Mouse (Mus musculus) midbrain, embryonic 13.5 days (tissue): Measurements from ENCODE around the gene Olfm1. TPM values are rescaled to one million over a fixed set of nuclear protein-coding genes. Genes with fewer than 3 reads are reported as not detected.

Experiments used
- ATAC-seq: fragments of 200-750 bp; cut with Nextera tagmentation; 2 replicates; pipeline ENCODE4 v1.8.0; 2017; ENCODE audit warnings: mild to moderate bottlenecking, moderate TSS enrichment, moderate library complexity
- H3K27ac ChIP-seq: fragments of 300-500 bp; sonication (generic); 2 replicates; pipeline ENCODE4 v1.5.1; 2015; ENCODE audit warnings: inconsistent platforms, mild to moderate bottlenecking, moderate library complexity
- H3K27me3 ChIP-seq: fragments of 300-500 bp; sonication (generic); 2 replicates; pipeline ENCODE4 v1.6.1; 2015; ENCODE audit warnings: mild to moderate bottlenecking, inconsistent platforms
- H3K36me3 ChIP-seq: fragments of 300-500 bp; sonication (generic); 2 replicates; pipeline ENCODE4 v1.6.1; 2015; ENCODE audit warnings: mild to moderate bottlenecking, inconsistent platforms
- H3K4me1 ChIP-seq: fragments of 300-500 bp; sonication (generic); replicated peaks from 2 replicates; pipeline ENCODE4 v1.6.1; 2015; ENCODE audit warnings: inconsistent platforms
- H3K4me2 ChIP-seq: fragments of 300-500 bp; sonication (generic); replicated peaks from 2 replicates; pipeline ENCODE4 v1.6.1; 2015; ENCODE audit warnings: moderate library complexity, mild to moderate bottlenecking, inconsistent platforms
- H3K4me3 ChIP-seq: fragments of 300-500 bp; sonication (generic); replicated peaks from 2 replicates; pipeline ENCODE4 v1.5.1; 2015; ENCODE audit warnings: mild to moderate bottlenecking, inconsistent platforms
- H3K9ac ChIP-seq: fragments of 300-500 bp; sonication (generic); replicated peaks from 2 replicates; pipeline ENCODE4 v1.6.1; 2015; ENCODE audit warnings: mild to moderate bottlenecking, inconsistent platforms
- H3K9me3 ChIP-seq: fragments of 300-500 bp; sonication (generic); 2 replicates; pipeline ENCODE4 v1.6.1; 2016; ENCODE audit warnings: mild to moderate bottlenecking, inconsistent platforms
- WGBS: fragments of 180-500 bp; shearing (Covaris S2); methylation state at CpG from one replicate; pipeline ENCODE4 v1.1.7; 2015; 5-methylcytosine and 5-hydroxymethylcytosine counted together
- polyA plus RNA-seq: library from polyadenylated mRNA; unstranded; fragments of >200 nt; fragmentation: Nextera tagmentation; extraction: Ambion mirVana; gene quantifications from 2 replicates; pipeline ENCODE4 v1.2.1, GENCODE M21; 2015

Olfm1 gene
- polyA plus RNA-seq, 1 experiment from 2014 or later: 203 TPM

DNA sequence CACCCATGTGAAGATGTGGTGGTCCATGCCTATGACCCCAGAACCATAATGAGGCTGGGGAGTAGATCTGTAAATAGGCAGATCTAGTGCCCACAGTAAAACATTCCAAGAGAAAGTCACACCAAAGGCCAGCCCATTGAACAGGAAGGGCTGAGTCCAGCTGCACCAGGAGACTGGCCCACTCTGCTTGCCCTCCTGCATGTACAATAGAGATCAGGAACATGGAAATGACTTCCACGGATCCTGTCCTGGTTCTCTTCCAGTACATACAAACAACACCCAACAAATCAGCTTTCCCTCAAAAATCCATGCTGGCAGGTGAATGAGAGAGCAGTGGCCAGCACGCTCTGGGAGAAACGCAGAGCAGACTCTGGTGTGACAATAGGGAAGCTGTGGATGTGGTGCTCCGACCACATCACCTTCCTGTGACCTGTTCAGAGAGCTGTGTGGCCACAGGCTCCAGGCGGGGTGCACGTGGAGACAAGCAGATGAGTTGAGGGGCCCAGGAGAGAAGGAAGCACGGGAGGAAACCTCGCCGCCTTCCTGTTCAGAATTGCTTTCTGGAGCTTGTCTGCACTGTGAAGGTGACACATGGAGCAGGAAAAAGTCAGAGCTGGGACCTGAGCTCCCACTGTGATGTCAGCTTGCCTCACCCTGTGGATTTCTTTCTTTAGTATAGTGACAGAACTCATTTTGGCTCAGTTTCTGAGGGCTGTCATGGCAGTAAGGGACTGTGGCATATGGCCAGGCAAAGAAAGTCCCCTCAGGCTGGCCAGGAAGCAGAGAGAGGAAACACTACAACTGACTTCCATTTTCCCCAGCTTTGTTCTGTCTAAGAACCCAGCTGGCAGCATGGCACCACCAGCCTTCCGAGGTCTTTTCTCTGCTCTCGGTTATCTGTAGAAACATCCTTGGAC lies 19.3 kb upstream of the Olfm1 start:
- no peak for ATAC-seq
- 88% methylated on average over 11 of the region's 11 CpGs for WGBS
- no peaks in the 10 kb centered on the region for H3K9me3 ChIP-seq
- H3K9ac ChIP-seq: no peak overlapping the region
- no peak overlapping the region for H3K4me3 ChIP-seq
- no peak overlapping the region for H3K4me2 ChIP-seq
- no peak overlapping the region for H3K27ac ChIP-seq
- peaks cover 7% of the 10 kb centered on the region; the same call in 1 of the 2 replicates for H3K4me1 ChIP-seq
- no peaks in the 10 kb centered on the region for H3K36me3 ChIP-seq
- H3K27me3 ChIP-seq: no peaks in the 10 kb centered on the region

DNA sequence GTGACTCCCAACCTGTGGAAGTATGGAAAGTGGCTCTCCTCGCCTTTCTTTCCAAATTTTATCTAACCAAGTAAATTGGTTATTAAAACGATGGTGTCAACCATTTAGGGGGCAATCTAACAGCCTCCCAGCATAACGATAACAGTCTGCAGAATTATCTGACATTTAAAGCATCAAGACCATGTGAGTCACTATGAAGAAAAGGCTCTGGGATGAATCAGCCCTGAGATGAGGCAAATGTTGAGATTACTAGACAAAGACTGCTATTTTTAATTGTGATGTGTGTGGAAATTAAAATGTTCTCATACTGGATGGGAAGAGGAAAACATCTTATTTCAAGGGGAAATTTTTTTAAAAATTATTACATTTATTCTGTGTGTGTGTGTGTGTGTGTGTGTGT lies 18.4 kb upstream of the Olfm1 start:
- Histone ChIP-seq H3K27me3 (no peaks in the 10 kb centered on the region), H3K27ac (no peak overlapping the region), H3K4me1 (0 out of 2 replicates have a peak, but pooled peaks cover 2% of the 10 kb centered on the region), H3K36me3 (no peaks in the 10 kb centered on the region), H3K4me2 (no peak overlapping the region), H3K9me3 (no peaks in the 10 kb centered on the region), H3K4me3 (no peak overlapping the region), H3K9ac (no peak overlapping the region)
- WGBS: 80% methylated on average over 3 of the region's 3 CpGs
- ATAC-seq: no peak

DNA sequence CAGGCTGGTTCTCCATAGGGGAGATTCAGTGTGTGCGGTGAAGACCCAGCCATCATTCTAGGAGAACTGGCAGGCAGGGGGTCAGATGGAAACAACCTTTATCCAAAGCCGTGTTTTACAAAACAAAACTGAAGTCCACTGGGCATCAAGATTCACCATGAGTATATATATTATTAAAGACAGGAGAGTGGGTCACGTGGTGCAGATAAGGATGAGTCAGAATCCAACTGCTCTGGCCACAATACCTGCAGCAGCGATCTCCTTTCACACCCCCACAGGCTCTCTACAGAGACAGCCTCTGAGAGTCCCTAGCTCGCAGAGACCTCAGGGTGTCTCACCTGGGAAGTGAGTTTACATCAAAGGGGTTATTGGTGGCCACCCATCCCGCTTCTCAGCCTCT lies 14.2 kb upstream of the Olfm1 start:
- no peaks in the 10 kb centered on the region for H3K27me3 ChIP-seq
- WGBS: 82% methylated on average over 6 of the region's 6 CpGs
- no peak for ATAC-seq
- H3K9ac ChIP-seq: no peak overlapping the region
- peaks cover 5% of the 10 kb centered on the region; the same call in 1 of the 2 replicates for H3K4me1 ChIP-seq
- H3K9me3 ChIP-seq: no peaks in the 10 kb centered on the region
- H3K4me2 ChIP-seq: no peak overlapping the region
- H3K4me3 ChIP-seq: no peak overlapping the region
- H3K36me3 ChIP-seq: no peaks in the 10 kb centered on the region
- no peak overlapping the region for H3K27ac ChIP-seq

DNA sequence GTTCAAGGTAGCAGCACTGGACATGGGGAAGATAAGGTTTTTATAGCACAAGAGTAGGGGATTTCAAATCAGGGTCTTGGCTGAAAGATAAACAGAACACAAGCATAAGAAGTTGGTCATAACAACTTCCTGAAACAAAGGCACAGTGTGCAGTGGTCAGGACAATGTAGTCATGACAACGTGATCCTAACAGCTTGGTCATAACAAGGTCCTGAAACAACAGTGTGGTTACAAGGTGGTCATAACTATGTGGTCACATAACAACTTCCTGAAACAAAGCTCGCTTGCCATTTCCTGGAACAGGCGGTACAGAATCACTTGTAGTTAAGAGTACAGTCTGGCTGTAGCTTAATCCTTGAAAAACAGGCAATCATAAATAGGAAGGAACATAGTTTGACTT lies 12.7 kb upstream of the Olfm1 start:
- Histone ChIP-seq H3K36me3 (no peaks in the 10 kb centered on the region), H3K4me2 (no peak overlapping the region), H3K27me3 (no peaks in the 10 kb centered on the region), H3K4me3 (no peak overlapping the region), H3K27ac (no peak overlapping the region), H3K9ac (no peak overlapping the region), H3K4me1 (peaks cover 5% of the 10 kb centered on the region; the same call in 1 of the 2 replicates), H3K9me3 (no peaks in the 10 kb centered on the region)
- 85% methylated on average over 3 of the region's 3 CpGs for WGBS
- ATAC-seq: no peak

DNA sequence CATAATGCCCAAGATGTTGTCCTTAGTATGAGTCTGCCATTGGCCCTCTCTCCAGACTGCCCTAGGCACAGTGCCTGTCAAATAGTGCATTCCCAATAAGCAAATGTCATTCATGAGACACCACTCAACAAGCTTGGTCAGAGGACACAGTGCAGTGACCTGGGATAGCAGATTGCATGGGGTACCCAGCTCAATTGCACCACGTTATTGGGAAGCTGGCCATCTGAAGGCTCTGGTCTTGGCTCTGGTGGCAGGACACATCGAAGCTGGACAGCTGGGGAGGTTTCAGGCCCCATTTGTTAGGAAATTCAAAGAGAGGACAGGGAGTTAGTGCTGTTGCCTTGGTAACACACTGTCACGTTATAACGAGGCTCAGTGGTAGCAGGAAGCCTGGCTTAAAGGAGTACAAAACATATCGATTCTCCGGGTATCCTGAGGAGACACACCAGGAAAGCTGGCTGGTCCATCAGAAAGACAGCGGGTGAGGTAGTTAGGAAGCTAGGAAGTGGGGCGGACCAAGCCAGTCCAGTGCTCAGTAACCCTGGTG lies 4.3 kb upstream of the Olfm1 start:
- Histone ChIP-seq H3K36me3 (no peaks in the 10 kb centered on the region), H3K4me3 (no peak overlapping the region), H3K9ac (no peak overlapping the region), H3K27me3 (no peaks in the 10 kb centered on the region), H3K4me2 (no peak overlapping the region), H3K27ac (peak overlapping the region; percentile 30; the same call in 1 of the 2 replicates), H3K4me1 (peaks cover 19% of the 10 kb centered on the region), H3K9me3 (no peaks in the 10 kb centered on the region)
- WGBS: 21% methylated on average over 8 of the region's 8 CpGs
- ATAC-seq: no peak

DNA sequence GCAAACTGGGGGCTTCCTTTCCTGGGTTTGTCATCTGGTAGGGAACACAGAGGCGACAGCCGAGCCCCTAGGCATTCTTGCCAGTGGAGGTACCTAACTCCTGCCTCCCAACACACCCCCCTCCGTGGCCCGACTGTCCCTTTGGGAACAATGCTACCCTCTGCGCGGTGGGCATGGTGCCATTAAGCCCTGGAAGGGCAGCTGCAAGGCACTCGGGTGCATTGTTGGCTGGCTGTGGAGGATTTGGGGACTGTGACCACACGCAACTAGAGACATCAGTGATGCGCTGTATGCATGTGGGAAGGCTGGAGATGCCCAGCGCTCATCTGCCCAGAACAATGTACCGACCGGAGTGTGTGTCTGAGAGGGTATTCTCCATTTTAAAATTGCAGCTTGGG lies 897 bp downstream of the Olfm1 start:
- no peaks in the 10 kb centered on the region for H3K36me3 ChIP-seq
- H3K4me3 ChIP-seq: peak overlapping the region; percentile 84
- peak overlapping the region; percentile 63 for H3K4me2 ChIP-seq
- peak; percentile 46 for ATAC-seq
- no peaks in the 10 kb centered on the region for H3K9me3 ChIP-seq
- H3K9ac ChIP-seq: peak overlapping the region; percentile 91
- 11% methylated on average over 12 of the region's 12 CpGs for WGBS
- H3K27ac ChIP-seq: peak overlapping the region; percentile 93
- H3K4me1 ChIP-seq: peaks cover 61% of the 10 kb centered on the region
- no peaks in the 10 kb centered on the region for H3K27me3 ChIP-seq

DNA sequence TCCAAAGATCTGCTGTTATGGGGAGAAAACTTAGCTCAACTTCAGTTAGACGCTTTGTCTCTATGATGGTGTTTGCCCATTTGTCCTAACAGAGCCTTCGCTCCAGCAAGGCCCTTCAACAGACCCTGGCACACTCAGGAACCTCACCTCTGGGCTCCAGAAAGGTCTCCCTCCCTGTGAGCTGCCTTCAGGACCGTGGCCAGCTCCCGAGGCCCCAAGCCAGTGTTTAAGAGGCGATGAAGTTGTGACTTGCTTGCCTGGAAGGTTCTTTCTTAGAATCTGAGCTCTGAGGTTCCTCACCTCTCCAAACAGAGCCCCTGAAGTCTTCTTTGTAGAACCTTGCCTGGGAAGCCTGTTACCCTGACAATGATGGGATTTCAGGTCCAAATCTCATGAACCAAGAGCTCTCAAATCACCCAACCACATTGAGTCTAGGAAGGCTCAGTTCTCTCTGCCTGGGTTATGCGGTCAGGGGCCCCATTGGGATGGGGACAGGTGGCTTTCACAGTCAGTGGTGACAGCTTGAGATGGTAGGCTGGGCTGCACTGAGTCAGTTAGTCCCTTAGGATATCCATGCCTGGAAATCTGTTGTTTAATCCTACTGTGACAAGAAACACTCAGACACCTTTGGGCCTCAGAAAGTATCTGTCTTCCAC lies 2.3 kb downstream of the Olfm1 start:
- H3K27me3 ChIP-seq: no peaks in the 10 kb centered on the region
- peaks cover 66% of the 10 kb centered on the region for H3K4me1 ChIP-seq
- ATAC-seq: no peak
- H3K36me3 ChIP-seq: no peaks in the 10 kb centered on the region
- 0 out of 2 replicates have a peak overlapping the region, but pooled peaks have one; percentile 25 for H3K27ac ChIP-seq
- H3K9ac ChIP-seq: peak overlapping the region; percentile 91
- H3K4me3 ChIP-seq: peak overlapping the region; percentile 84
- WGBS: 45% methylated on average over 6 of the region's 6 CpGs
- H3K4me2 ChIP-seq: peak overlapping the region; percentile 63
- H3K9me3 ChIP-seq: no peaks in the 10 kb centered on the region

DNA sequence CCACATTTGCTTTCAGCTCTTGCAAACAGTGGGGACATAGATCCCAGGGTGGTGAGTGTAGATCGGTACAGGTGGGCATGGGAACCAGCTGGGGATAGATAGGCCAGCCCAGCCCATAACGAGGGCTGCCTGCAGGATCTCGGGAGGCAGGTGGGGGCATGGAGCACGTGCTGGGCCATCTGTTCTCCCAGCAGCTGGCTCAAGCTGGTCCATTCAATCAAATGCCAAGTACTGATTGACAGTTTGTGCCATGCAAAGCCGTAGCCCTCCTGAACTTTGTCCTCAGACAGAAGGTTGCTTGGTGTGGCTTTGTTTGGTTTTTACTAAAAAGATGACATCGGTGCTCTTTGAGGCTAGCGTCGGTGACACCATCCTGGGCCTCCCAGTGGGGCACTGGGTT lies 2.9 kb downstream of the Olfm1 start:
- Histone ChIP-seq H3K4me3 (peak overlapping the region; percentile 84), H3K4me2 (peak overlapping the region; percentile 63), H3K27me3 (no peaks in the 10 kb centered on the region), H3K36me3 (no peaks in the 10 kb centered on the region), H3K4me1 (peaks cover 70% of the 10 kb centered on the region), H3K9me3 (no peaks in the 10 kb centered on the region), H3K27ac (no peak overlapping the region), H3K9ac (peak overlapping the region; percentile 91; the same call in 1 of the 2 replicates)
- WGBS: 49% methylated on average over 8 of the region's 8 CpGs
- no peak for ATAC-seq

DNA sequence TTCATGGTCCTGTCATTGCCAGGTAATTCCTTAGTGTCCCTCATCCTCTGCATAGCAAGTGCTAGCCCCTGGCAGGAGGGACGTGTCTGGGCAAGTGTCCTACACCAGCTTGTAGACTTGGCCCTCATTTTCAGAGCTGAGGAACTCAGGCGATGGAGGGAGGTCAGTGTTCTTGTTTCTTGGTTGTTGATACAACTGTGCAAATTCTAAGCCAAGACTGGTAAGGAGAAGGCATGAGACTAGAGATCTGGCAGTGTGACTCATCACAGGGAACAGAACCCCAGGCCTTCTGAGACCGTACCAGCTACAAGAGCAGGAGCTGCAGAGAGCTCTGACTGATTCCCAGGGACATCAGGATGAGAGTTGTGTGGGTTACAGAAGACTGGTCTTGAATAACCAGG lies 8.6 kb downstream of the Olfm1 start:
- H3K27me3 ChIP-seq: peaks cover 1% of the 10 kb centered on the region; the same call in 1 of the 2 replicates
- no peak overlapping the region; the same call in 1 of the 2 replicates for H3K27ac ChIP-seq
- no peak overlapping the region for H3K4me3 ChIP-seq
- ATAC-seq: no peak
- no peaks in the 10 kb centered on the region for H3K36me3 ChIP-seq
- peaks cover 57% of the 10 kb centered on the region for H3K4me1 ChIP-seq
- H3K9ac ChIP-seq: no peak overlapping the region
- no peak overlapping the region for H3K4me2 ChIP-seq
- H3K9me3 ChIP-seq: no peaks in the 10 kb centered on the region
- WGBS: 83% methylated on average over 3 of the region's 3 CpGs

DNA sequence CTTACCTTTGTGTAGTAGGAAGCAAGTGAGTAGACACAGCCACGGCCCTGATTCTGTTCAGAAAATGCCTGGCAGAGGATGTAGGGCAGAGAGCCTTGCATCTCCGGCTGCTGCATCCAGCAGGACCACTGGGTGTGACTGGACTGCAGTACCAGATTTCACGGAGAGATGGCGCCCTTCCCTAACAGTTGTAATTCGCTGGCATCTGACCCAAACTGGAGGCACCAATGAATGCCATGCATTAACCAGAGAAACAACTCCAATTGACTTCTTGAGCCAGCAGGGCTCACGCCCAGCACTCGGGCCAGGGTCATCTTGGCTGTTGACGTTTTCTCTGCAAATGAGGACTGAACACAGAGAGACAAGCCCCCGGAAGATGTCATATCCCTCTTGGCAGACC lies 11.4 kb downstream of the Olfm1 start:
- Histone ChIP-seq H3K4me1 (peaks cover 57% of the 10 kb centered on the region), H3K4me3 (no peak overlapping the region), H3K9me3 (no peaks in the 10 kb centered on the region), H3K9ac (no peak overlapping the region), H3K36me3 (no peaks in the 10 kb centered on the region; the same call in 1 of the 2 replicates), H3K27ac (no peak overlapping the region), H3K4me2 (0 out of 2 replicates have a peak overlapping the region, but pooled peaks have one; percentile 9), H3K27me3 (peaks cover 6% of the 10 kb centered on the region; the same call in 1 of the 2 replicates)
- 7% methylated on average over 9 of the region's 9 CpGs for WGBS
- peak; percentile 21 for ATAC-seq

DNA sequence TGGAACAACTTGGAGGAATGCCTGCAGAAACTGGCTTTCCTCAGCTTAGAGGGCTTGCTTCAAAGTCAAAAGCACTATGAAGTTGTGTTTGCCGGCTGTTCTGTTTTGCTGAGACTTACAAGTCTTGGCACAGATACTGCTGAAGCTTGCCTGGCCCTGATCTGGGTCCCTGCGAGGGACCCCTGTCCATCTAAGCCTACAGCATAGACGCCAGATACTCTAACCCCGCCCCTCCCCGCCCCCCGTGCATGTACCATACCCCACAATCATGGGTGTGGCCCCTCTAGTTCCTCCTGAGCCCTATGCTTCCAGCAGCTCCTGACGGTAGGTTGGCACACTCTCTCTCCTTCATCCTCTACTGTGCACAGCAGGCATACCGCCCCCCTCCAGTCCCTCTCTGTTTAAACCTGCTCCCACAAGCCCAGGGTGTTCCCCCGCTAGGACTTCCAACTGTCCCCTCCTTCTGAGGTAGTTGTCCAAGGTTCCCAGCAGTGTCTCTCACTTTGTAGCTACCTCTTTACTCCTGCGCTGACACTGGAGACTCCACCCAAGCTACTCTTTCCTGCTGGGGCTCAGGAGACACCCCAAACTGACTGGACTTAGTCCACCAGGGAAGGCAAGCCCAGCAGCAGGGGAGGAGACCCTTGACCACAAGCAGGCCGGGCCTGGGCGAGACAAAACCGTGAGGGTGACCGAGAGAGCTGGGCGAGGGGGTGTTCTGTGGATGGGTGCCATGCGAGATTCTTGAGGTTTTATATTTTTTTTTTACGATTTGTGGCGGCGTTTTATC lies 12.1 kb downstream of the Olfm1 start:
- Histone ChIP-seq H3K36me3 (no peaks in the 10 kb centered on the region; the same call in 1 of the 2 replicates), H3K27me3 (peaks cover 6% of the 10 kb centered on the region; the same call in 1 of the 2 replicates), H3K27ac (no peak overlapping the region), H3K4me1 (peaks cover 60% of the 10 kb centered on the region), H3K9me3 (no peaks in the 10 kb centered on the region), H3K9ac (no peak overlapping the region; the same call in 1 of the 2 replicates), H3K4me3 (peak overlapping the region; percentile 66), H3K4me2 (peak overlapping the region; percentile 99)
- WGBS: 14% methylated on average over 19 of the region's 19 CpGs
- ATAC-seq: peak; percentile 40
